Mouse (Mus musculus) ES-Bruce4 (cell line): ENCODE measurements at regions not wholly inside any gene's neighbourhood (a gene's known extent, or its start where the extent isn't known, plus 50 kb on each side); places are given as distances from the start of the nearest gene placed in this dataset.

ENCODE experiments used
- CTCF ChIP-seq: IDR thresholded peaks from one replicate; pipeline ENCODE4 v1.8.1; 2011; ENCODE audit warnings: low read depth, low read length
- EP300 ChIP-seq: IDR thresholded peaks from 2 replicates; pipeline ENCODE4 v1.6.1; 2011; ENCODE audit warnings: low read depth, low read length; ENCODE audit not compliant: insufficient read depth

- TF ChIP-seq EP300 (no peak), CTCF (no peak)
These were observed 314.9 kb downstream of the Cd83 start for GRCm38 (mm10) chr13:44099511-44099910.
